Mouse (Mus musculus) embryonic fibroblast, embryonic 13.5 days (primary cell): ENCODE measurements around the gene Foxk1.

Source experiments
- CTCF ChIP-seq: IDR thresholded peaks from 2 replicates; pipeline ENCODE4 v1.5.1; 2011; ENCODE audit warnings: mild to moderate bottlenecking, control low read depth, low read length, moderate library complexity, borderline replicate concordance; ENCODE audit not compliant: insufficient read depth
- POLR2A ChIP-seq: IDR thresholded peaks from 2 replicates; pipeline ENCODE4 v1.6.1; 2011; ENCODE audit warnings: low read depth, mild to moderate bottlenecking, control low read depth, low read length, moderate library complexity

DNA sequence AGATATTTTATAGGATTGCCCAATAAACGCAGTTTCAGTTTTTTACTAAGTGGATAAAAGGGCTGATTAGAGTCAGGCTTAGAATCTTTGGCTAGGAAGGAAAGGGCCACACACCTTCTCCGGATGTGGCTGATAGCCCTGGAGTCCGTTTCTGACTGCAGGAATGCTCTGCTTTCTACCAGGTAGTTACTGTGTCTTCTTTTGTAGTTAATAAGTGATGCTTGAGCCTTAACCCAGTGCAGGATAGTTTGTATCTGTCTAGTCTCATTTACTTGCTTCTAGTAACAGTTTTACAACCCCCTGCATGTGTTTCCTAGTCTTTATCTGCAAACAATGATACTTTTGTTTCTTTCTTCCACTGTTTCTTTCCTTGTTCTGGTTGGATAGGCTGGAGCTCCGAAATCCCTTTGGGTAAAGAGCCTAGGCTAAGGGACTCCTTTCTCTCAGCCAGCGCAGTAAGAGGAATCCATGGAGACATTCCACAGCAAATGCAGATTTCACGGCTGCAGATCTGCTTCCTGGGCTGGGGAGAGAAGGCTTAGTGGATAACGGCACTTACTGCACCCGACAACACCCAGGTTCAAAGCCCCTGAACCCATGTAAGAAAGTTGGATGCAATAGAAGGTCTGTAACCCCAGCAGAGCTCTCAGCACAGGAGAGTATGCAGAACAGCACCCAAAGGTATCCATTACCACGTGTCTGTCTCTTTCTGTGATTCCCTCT, 12.6 kb downstream of the Foxk1 start:
- no peak for TF ChIP-seq POLR2A
- TF ChIP-seq CTCF: no peak
